Mouse (Mus musculus): ENCODE measurements around the gene Pla2g5. TPM values are rescaled to one million over a fixed set of nuclear protein-coding genes. Genes with fewer than 3 reads are reported as not detected.
"Not testable (repeated sequence)": the region's sequence is repeated elsewhere in the genome, so short reads cannot be mapped to it uniquely, and the experiment has no call there.

Pla2g5 gene
- polyA plus RNA-seq, 1 experiment, result not detected

- H3K4me3 ChIP-seq (ENCODE audit: insufficient read depth, low read length), result no peak overlapping the region
- H3K4me1 ChIP-seq (ENCODE audit: control insufficient read depth, insufficient read depth, low read length), result no peaks in the 10 kb centered on the region
- TF ChIP-seq CTCF (IDR thresholded peaks at IDR 0.05; ENCODE audit: borderline replicate concordance, insufficient read depth, low read length) (no peak), POLR2A (IDR thresholded peaks at IDR 0.05; ENCODE audit: low read depth, low read length) (no peak)
- H3K27ac ChIP-seq (ENCODE audit: insufficient read depth, low read length), result no peak overlapping the region
Observed at GRCm38 (mm10) chr4:138827147-138827546, 36.1 kb downstream of the Pla2g5 start.

- Histone ChIP-seq H3K4me1 (ENCODE audit: control insufficient read depth, insufficient read depth, low read length) (no peaks in the 10 kb centered on the region), H3K4me3 (ENCODE audit: insufficient read depth, low read length) (no peak overlapping the region), H3K27ac (ENCODE audit: insufficient read depth, low read length) (no peak overlapping the region)
- no peak for TF ChIP-seq CTCF (IDR thresholded peaks at IDR 0.05; ENCODE audit: borderline replicate concordance, insufficient read depth, low read length)
- no peak for TF ChIP-seq POLR2A (IDR thresholded peaks at IDR 0.05; ENCODE audit: low read depth, low read length)
Observed at GRCm38 (mm10) chr4:138825751-138826567, 37.3 kb downstream of the Pla2g5 start.

GRCm38 (mm10) chr4:138824660-138825059, 38.6 kb downstream of the Pla2g5 start:
- no peak overlapping the region for H3K4me3 ChIP-seq (ENCODE audit: insufficient read depth, low read length)
- no peaks in the 10 kb centered on the region for H3K4me1 ChIP-seq (ENCODE audit: control insufficient read depth, insufficient read depth, low read length)
- no peak overlapping the region for H3K27ac ChIP-seq (ENCODE audit: insufficient read depth, low read length)
- TF ChIP-seq CTCF (IDR thresholded peaks at IDR 0.05; ENCODE audit: borderline replicate concordance, insufficient read depth, low read length) (no peak), POLR2A (IDR thresholded peaks at IDR 0.05; ENCODE audit: low read depth, low read length) (no peak)

GRCm38 (mm10) chr4:138824161-138824560, 39.1 kb downstream of the Pla2g5 start:
- not testable (repeated sequence) for H3K4me1 ChIP-seq (ENCODE audit: control insufficient read depth, insufficient read depth, low read length); H3K27ac ChIP-seq (ENCODE audit: insufficient read depth, low read length); H3K4me3 ChIP-seq (ENCODE audit: insufficient read depth, low read length)

- Histone ChIP-seq H3K4me3 (ENCODE audit: insufficient read depth, low read length) (no peak overlapping the region), H3K4me1 (ENCODE audit: control insufficient read depth, insufficient read depth, low read length) (no peaks in the 10 kb centered on the region), H3K27ac (ENCODE audit: insufficient read depth, low read length) (no peak overlapping the region)
- TF ChIP-seq POLR2A (IDR thresholded peaks at IDR 0.05; ENCODE audit: low read depth, low read length), result no peak
- TF ChIP-seq CTCF (IDR thresholded peaks at IDR 0.05; ENCODE audit: borderline replicate concordance, insufficient read depth, low read length), result no peak
Observed at GRCm38 (mm10) chr4:138821036-138821435, 42.2 kb downstream of the Pla2g5 start.

GRCm38 (mm10) chr4:138819101-138819500, 44.2 kb downstream of the Pla2g5 start:
- H3K4me1 ChIP-seq (ENCODE audit: control insufficient read depth, insufficient read depth, low read length), result no peaks in the 10 kb centered on the region
- H3K27ac ChIP-seq (ENCODE audit: insufficient read depth, low read length), result no peak overlapping the region
- H3K4me3 ChIP-seq (ENCODE audit: insufficient read depth, low read length), result no peak overlapping the region
- TF ChIP-seq POLR2A (IDR thresholded peaks at IDR 0.05; ENCODE audit: low read depth, low read length) (no peak), CTCF (IDR thresholded peaks at IDR 0.05; ENCODE audit: borderline replicate concordance, insufficient read depth, low read length) (no peak)

- Histone ChIP-seq H3K27ac (ENCODE audit: insufficient read depth, low read length) (no peak overlapping the region), H3K4me1 (ENCODE audit: control insufficient read depth, insufficient read depth, low read length) (no peaks in the 10 kb centered on the region), H3K4me3 (ENCODE audit: insufficient read depth, low read length) (no peak overlapping the region)
- TF ChIP-seq CTCF (IDR thresholded peaks at IDR 0.05; ENCODE audit: borderline replicate concordance, insufficient read depth, low read length) (no peak), POLR2A (IDR thresholded peaks at IDR 0.05; ENCODE audit: low read depth, low read length) (no peak)
Observed at GRCm38 (mm10) chr4:138817736-138818135, 45.5 kb downstream of the Pla2g5 start.

GRCm38 (mm10) chr4:138816166-138816565, 47.1 kb downstream of the Pla2g5 start:
- TF ChIP-seq CTCF (IDR thresholded peaks at IDR 0.05; ENCODE audit: borderline replicate concordance, insufficient read depth, low read length), result no peak
- TF ChIP-seq POLR2A (IDR thresholded peaks at IDR 0.05; ENCODE audit: low read depth, low read length), result no peak
- no peak overlapping the region for H3K4me3 ChIP-seq (ENCODE audit: insufficient read depth, low read length)
- no peaks in the 10 kb centered on the region for H3K4me1 ChIP-seq (ENCODE audit: control insufficient read depth, insufficient read depth, low read length)
- no peak overlapping the region for H3K27ac ChIP-seq (ENCODE audit: insufficient read depth, low read length)

- no peak overlapping the region for H3K4me3 ChIP-seq (ENCODE audit: insufficient read depth, low read length)
- no peaks in the 10 kb centered on the region for H3K4me1 ChIP-seq (ENCODE audit: control insufficient read depth, insufficient read depth, low read length)
- TF ChIP-seq POLR2A (IDR thresholded peaks at IDR 0.05; ENCODE audit: low read depth, low read length) (no peak), CTCF (IDR thresholded peaks at IDR 0.05; ENCODE audit: borderline replicate concordance, insufficient read depth, low read length) (no peak)
- no peak overlapping the region for H3K27ac ChIP-seq (ENCODE audit: insufficient read depth, low read length)
Observed at GRCm38 (mm10) chr4:138806920-138807541, 56.3 kb downstream of the Pla2g5 start.

- no peak for TF ChIP-seq CTCF (IDR thresholded peaks at IDR 0.05; ENCODE audit: borderline replicate concordance, insufficient read depth, low read length)
- no peak for TF ChIP-seq POLR2A (IDR thresholded peaks at IDR 0.05; ENCODE audit: low read depth, low read length)
- Histone ChIP-seq H3K4me3 (ENCODE audit: insufficient read depth, low read length) (no peak overlapping the region), H3K4me1 (ENCODE audit: control insufficient read depth, insufficient read depth, low read length) (no peaks in the 10 kb centered on the region), H3K27ac (ENCODE audit: insufficient read depth, low read length) (no peak overlapping the region)
Observed at GRCm38 (mm10) chr4:138806160-138806559, 57.1 kb downstream of the Pla2g5 start.

Data from embryonic fibroblast, embryonic 13.5 days (primary cell).